Comparison of ENCODE assay signal across 9 mouse cellular contexts in genomic region chr5:5342410-5343137, GRCm38 (mm10).
DNase-seq lines count a peak whose midpoint lies in the region; ATAC-seq lines count a peak whose summit lies in the region.
"Had no signal": no experiment of that assay in that cellular context is flagged by ENCODE, and none has a peak within 500 bp of the region (broad histone marks: within the 10 kb centered on the region; RNA-seq: fewer than 3 reads in every experiment).

No protein-coding gene starts in this region.

- no peaks in the 10 kb centered on the region; the same call in 1 of the 2 replicates for H3K9me3 ChIP-seq in hindbrain, embryonic 12.5 days (replicated peaks)
- peaks cover 2% of the 10 kb centered on the region; the same call in 1 of the 2 replicates for H3K9me3 ChIP-seq in midbrain, embryonic 11.5 days (ENCODE audit: control insufficient read depth, low read length)
- H3K9me3 ChIP-seq: megakaryocyte, embryonic 14.5 days had no signal

- DNase-seq in adipocyte (ENCODE audit: low spot score): peak; percentile 98
- DNase-seq in cerebellum, postnatal 4 days (ENCODE audit: low spot score in 2 of 2): peak; percentile 49 to 83
- peak; percentile 34 to 43 for DNase-seq in frontal cortex, postnatal 36 days (ENCODE audit: low spot score in 2 of 2)
- DNase-seq in left cerebral cortex, postnatal 10 days (ENCODE audit: extremely low spot score in 1 of 2, low spot score in 2 of 2): peak; percentile 76 to 87
- peak; percentile 93 for DNase-seq in midbrain, embryonic 11.5 days (ENCODE audit: low spot score, missing footprints)
- DNase-seq in telencephalon, adult 2 months (ENCODE audit: low read depth, low spot score): peak; percentile 43
- no peak for DNase-seq in ovary, postnatal 10 days (ENCODE audit: low spot score)

- no peak overlapping the region for H3K9ac ChIP-seq in hindbrain, embryonic 12.5 days
- H3K9ac ChIP-seq in midbrain, embryonic 11.5 days (ENCODE audit: low read length): no peak overlapping the region

- H3K36me3 ChIP-seq in hindbrain, embryonic 12.5 days: no peaks in the 10 kb centered on the region
- H3K36me3 ChIP-seq in midbrain, embryonic 11.5 days (ENCODE audit: control insufficient read depth, insufficient read depth, low read length): no peaks in the 10 kb centered on the region

- H3K4me1 ChIP-seq in hindbrain, embryonic 12.5 days: peaks cover 25% of the 10 kb centered on the region
- peaks cover 13% of the 10 kb centered on the region for H3K4me1 ChIP-seq in midbrain, embryonic 11.5 days (ENCODE audit: control insufficient read depth, insufficient read depth, low read length)

- 51% methylated on average over 11 of the region's 11 CpGs for WGBS in hindbrain, embryonic 12.5 days
- 59% methylated on average over 11 of the region's 11 CpGs for WGBS in midbrain, embryonic 11.5 days

- peak overlapping the region; percentile 75 for H3K27ac ChIP-seq in hindbrain, embryonic 12.5 days
- H3K27ac ChIP-seq in midbrain, embryonic 11.5 days (ENCODE audit: low read depth, low read length): peak overlapping the region; percentile 26; the same call in 1 of the 2 replicates

- intact Hi-C loops in left cerebral cortex, postnatal 10 days (cut with DNase I): no loop called here

- H3K27me3 ChIP-seq in hindbrain, embryonic 12.5 days: no peaks in the 10 kb centered on the region
- no peaks in the 10 kb centered on the region for H3K27me3 ChIP-seq in midbrain, embryonic 11.5 days (ENCODE audit: control insufficient read depth, insufficient read depth, low read length)
- H3K27me3 ChIP-seq: megakaryocyte, embryonic 14.5 days had no signal

- peak; percentile 92 for ATAC-seq in hindbrain, embryonic 12.5 days (ENCODE audit: low FRiP score)
- ATAC-seq in midbrain, embryonic 11.5 days (ENCODE audit: low FRiP score): peak; percentile 93

- H3K4me2 ChIP-seq in hindbrain, embryonic 12.5 days (replicated peaks): no peak overlapping the region
- no peak overlapping the region for H3K4me2 ChIP-seq in midbrain, embryonic 11.5 days

- H3K4me3 ChIP-seq in hindbrain, embryonic 12.5 days: no peak overlapping the region
- no peak overlapping the region for H3K4me3 ChIP-seq in midbrain, embryonic 11.5 days (ENCODE audit: low read depth, low read length)
- H3K4me3 ChIP-seq: megakaryocyte, embryonic 14.5 days had no signal
